Mouse (Mus musculus) retina, postnatal 1 day (tissue): ENCODE data around the gene Hhipl1.

Experiments
- DNase-seq: peaks from one replicate; pipeline ENCODE4 v3.0.0-alpha.2; 2012

The Hhipl1 gene

DNA sequence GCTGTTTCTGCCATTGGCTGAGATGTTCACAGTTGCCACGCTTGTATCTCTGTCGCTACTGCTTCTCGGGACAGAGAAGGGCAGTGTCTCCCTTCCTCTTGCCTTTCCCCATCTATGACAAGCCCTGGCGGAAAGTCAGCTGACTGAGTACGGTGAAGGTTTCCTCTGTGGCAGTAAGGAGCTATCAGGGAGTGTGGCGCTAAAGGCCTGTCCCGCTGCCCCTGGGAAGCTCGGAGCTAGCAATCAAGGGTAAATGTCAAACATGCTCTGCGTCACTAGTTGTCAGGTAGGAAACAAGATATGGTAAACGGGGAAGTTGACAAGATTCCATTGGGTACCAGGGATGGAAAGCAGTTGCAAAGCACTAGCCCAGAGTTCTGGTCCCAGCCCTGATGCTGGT, 9.7 kb downstream of the Hhipl1 start:
- no peak for DNase-seq

DNA sequence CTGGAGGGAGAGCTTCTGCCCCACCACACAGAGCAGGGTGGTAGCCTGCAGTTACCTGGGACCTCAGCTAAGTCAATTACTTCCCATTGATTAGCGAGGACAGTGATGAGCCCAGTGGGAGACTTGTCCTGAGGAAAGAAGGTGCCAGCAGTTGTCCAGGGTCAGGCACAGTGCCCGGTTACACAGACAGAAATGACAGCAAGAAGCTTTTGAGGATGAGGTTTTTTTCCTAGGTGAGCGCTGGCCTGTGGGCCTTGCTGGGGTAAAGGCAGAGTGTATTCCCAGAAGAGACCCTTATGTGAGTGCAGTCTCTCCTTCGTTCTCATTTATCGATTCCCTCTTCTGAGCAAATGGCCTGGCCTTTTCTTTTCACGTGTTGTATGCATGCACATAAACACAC, 10.6 kb downstream of the Hhipl1 start:
- DNase-seq, result no peak

DNA sequence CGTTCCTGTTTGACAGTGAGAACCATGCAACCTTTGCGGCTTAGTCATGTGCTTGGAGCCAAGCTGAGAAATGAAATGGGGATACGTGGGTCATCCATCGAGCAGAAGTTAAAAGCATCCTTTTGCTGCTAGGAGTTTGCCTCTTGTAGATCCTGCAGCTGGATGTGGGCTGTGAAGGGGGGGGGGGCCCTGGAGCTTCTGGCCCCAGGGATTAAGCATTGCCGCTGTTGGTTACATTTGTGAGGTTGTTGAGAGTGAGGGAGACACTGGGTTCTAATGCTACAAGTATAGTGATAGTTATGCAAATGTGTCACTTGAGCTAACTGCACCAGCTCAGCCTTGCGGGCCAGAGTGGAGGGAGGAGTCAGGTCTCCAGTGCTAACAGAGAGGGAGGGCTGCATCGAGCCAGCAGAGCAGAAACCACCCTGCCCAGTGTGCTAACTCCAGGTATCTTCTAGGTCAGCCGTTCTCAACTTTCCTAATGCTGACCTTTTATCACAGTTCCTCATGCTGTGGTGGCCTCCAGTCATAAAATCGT, 11.2 kb downstream of the Hhipl1 start:
- no peak for DNase-seq

DNA sequence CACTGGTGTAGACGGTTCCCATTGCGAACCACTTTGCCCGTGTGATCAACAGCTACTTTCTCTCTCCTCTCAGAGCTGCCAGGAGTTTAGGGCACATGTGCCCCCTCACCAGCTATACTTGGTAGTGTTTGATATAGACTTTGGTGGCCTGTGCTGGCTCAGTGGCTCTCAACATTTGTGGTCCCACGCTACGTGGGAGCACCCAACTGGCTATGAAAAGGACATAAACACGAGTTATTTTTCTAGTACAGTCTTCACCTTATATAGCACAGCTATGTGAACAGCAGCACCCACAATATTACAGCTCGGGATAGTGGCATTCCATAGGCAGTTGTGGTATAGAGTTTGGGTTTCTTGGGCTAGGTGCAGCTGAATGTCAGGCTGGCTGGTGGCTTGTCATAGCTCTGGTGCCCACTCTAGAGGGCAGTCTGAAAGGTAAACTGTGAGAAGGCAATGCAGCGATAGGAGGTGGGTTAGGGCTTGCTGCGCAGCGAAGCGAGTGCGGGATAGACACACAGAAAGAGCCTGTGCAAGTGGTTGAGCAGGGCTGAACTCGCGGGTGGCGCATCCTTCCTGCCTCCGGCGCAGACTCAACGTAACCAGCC, 11.9 kb downstream of the Hhipl1 start:
- DNase-seq, result no peak

DNA sequence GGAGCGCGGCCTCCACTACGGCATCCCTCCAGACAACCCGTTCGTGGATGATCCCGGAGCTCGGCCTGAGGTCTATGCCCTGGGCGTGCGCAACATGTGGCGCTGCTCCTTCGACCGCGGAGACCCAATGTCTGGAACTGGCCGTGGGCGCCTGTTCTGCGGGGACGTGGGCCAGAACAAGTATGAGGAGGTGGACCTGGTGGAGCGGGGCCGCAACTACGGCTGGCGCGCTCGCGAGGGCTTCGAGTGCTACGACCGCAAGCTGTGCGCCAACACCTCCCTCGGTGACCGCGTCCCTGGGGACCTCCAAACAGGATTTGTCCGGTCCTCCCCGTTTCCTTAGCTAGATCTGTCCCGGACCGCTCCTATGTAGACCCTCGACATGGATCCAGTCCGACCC, 12.4 kb downstream of the Hhipl1 start:
- no peak for DNase-seq

DNA sequence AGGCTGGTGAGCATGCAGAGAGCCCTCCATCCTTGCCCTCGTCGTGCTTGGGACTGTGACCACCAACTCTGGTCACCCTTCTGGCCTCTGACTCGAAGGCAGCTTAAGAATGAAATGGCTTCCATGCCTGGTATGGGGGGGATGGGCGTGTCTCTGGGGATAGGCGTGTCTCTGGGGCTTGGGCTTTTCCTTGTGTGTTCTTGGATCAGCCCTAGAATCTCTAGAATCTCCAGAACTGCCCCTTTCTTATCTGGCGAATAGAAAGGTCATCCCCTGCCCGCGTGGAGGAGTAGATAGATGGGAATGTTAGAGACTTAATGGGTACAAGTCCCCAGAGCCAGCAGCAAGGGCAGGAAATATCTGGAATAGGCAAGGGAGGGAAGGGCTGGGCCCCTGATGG, 14.0 kb downstream of the Hhipl1 start:
- DNase-seq, result no peak

DNA sequence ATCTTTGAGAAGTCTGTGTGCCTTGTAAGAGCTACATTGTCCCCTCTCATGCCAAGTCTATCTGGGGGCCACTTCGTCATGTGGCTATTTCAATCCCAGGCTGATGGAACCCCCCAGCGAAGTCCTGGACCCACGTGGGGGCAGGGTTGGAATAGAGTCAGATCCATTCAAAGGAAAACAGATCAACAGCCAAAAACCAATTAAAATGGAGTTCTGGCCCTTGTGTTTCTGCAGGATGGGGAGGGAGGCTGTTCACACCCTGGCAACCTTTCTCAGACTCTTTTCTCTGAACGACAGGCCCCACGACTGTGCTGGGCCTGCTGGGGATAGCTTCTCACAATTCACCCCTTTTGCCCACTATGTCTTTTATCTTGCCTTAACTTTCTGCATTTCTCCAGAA, 20.3 kb downstream of the Hhipl1 start:
- no peak for DNase-seq

DNA sequence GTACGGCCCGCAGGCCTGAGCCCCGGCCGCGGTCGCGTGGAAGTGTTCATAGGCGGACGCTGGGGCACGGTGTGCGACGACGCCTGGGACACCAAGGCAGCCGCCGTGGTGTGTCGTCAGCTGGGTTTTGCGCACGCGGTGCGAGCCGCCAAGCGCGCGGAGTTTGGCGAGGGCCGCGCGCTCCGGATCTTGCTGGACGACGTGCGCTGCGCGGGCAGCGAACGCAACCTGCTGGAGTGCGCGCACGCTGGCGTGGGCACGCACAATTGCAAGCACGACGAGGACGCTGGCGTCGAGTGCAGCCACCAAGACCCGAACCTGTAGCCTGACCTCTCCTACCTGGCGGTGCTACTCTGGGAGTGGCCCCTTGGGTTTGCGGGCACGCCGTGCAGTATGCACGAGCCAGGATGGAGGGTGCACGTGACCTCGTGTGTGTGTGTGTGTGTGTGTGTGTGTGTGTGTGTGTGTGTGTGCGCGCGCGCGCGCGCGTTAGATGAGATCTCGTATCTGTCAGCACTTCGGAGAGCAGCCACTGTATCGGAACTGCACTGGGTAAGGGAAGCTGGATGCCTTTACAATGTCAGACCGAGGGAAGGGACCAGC, 21.9 kb downstream of the Hhipl1 start:
- peak; percentile 85 for DNase-seq

DNA sequence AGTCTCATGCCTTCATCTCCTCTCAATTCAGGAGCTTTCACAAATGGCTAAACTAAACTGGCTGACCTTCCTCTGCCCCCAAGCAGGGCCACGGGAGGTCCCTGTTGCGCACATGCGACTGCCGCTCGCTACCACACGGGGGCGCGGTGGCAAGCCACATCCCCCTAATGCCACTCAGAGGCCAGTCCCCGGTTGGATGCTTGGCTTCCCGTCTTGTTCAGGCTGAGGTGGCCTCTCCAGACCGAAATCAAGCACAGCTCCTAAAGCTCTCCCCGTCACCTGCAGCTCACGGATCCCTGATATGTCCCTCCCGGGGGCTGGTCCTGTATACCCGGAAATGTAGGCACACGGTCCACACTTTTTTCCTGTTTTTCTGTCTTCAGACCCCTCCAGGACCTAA, 27.0 kb downstream of the Hhipl1 start:
- peak; percentile 92 for DNase-seq

DNA sequence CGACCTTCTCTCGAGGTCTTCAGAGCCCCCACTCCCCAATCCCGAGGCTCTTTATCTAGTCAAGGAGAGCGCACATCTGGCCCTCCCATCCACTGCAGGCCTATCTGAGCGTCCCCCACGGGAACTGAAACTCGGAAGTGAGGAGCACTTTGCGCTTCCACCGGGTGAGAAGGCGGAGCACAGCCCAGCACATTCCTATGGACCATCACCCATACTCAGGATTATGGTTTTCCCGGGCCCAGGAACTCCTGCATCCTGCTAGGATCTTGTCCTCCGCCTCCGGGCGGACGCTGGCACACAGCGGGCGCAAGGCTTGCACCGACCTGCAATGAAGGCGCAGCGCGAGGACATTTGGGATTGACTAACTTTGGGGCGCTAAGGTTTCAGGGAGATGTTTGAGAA, 27.4 kb downstream of the Hhipl1 start:
- DNase-seq, result no peak

DNA sequence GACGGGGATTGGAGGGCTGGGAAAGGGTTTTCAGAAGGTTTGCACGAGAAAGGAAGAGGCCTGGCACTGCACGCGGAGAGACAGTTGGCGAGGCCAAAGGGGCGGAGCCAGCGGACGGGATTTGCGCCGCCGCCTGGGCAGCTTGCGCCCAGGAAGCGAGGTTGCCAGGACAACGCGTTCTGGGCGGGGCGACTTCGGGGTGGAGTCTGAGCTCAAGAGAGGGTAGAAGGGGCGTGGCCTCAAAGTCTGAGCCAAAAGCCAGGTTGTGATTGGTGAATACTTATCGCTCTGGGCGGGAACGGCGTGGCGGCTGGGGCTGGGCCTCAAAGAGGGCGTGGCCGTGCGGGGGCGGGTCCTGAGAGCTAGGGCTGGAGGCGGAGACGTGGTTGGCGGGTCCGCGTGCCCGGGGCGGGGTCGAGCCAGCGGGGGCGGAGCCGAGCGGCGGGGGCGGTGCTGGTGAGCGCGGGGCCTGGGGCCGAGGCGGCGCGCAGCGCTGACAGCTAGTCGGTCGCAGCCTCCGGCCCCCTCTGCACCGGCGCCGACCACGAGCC, 27.9 kb downstream of the Hhipl1 start, which contains the start of gene Cyp46a1:
Gene Cyp46a1, plus strand, starts transcription at position 487 of the 551 bp plus-strand sequence.
- peak; percentile 100 for DNase-seq

DNA sequence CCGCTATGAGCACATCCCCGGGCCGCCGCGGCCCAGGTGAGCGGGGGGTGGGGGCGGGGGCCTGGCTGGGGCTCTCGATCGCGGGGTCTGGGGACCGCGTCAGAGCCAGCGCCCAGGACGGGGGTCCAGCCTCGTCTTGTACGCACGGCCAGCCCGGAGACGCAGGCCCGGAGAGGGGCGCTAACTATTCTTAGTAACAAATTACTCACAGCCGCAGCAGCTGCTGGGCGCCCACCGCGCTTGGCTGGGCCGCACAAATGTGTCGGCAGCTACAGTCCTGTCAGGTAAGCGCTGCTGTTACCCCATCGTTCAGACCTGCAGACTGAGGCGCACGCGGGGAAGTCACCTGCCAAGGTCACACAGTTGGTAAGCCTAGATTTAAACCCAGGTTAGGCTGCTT, 28.5 kb downstream of the Hhipl1 start:
- DNase-seq, result no peak

DNA sequence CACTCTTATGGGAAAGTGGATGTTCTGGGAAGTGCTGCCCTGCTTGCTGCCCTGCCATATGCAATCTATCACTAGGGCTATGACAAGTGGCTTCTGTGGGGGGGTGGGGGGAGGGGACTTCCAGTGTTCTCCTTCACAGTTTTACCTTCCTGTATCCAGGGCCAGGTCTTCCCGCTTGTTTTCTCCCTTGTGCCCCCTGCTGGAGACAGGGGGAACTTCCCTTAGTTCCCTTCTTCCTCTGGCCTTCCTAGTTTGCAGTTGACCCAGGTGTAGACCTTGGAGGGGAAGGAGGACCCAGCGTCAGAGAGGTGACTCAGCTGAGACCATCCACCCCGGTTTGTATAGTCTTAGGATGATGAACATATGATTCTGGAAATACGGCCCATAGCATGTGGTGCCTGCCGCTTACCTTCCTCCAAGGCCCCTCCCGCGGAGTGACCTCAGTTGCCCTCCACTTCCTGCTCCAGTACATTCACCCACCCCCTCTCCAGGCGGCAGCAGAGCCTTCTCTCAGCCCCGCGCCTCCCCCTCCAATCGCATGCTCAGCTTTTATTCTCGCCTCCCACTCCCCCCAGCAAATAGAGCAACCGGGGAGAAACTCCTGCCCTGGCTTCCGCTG, 32.6 kb downstream of the Hhipl1 start:
- peak; percentile 80 for DNase-seq

DNA sequence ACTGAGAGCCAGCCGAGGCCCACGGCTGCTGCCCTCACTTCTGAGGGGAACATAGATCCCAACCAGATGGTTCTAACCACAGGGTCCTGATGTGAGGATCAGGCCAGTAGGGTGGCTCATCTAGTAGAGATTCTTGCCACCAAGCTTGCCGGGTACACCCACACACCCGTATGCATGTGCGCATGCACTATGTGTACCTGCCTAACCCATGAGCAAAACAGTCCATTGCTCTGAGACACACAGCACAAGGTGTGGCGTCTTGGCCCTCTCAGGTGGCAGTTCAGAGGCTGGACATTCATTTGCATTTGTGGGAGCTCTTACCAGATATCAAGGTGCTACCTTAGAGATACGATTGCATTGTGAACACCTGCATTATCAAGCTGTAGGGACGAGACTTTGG, 42.1 kb downstream of the Hhipl1 start:
- no peak for DNase-seq

DNA sequence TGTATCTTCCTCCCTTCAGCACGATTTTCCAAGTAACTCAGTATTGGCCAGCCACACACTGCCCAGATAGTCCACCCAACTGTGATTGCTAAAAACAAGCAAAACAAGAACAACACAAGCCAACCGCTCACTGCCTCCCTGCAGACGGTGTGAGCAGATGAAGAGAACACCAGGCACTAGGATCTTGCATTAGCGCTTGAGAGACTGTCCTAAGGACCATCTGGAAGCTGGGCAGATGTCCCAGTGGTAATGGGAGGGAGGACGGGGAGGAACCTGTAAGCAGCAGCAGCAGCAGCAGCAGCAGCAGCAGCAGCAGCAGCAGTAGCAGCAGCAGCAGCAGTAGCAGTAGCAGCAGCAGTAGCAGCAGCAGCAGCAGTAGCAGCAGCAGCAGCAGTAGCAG, 43.0 kb downstream of the Hhipl1 start:
- no peak for DNase-seq

DNA sequence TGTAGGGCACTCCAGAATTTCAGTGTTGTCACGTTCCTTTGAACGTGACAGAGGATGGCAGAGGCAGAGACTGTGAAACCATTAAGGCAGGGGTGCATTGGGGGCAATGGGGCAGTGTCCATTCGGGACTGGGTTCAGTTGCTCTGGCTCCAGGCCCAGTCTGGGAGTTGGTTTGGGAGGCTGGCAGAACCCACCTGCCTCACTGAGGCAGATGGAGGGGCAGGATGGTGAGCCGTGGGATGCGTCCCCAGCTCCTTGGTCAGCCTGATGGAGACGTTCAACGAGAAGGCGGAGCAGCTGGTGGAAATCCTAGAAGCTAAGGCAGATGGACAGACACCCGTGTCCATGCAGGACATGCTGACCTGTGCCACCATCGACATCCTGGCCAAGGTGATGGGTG, 44.9 kb downstream of the Hhipl1 start:
- DNase-seq, result no peak

DNA sequence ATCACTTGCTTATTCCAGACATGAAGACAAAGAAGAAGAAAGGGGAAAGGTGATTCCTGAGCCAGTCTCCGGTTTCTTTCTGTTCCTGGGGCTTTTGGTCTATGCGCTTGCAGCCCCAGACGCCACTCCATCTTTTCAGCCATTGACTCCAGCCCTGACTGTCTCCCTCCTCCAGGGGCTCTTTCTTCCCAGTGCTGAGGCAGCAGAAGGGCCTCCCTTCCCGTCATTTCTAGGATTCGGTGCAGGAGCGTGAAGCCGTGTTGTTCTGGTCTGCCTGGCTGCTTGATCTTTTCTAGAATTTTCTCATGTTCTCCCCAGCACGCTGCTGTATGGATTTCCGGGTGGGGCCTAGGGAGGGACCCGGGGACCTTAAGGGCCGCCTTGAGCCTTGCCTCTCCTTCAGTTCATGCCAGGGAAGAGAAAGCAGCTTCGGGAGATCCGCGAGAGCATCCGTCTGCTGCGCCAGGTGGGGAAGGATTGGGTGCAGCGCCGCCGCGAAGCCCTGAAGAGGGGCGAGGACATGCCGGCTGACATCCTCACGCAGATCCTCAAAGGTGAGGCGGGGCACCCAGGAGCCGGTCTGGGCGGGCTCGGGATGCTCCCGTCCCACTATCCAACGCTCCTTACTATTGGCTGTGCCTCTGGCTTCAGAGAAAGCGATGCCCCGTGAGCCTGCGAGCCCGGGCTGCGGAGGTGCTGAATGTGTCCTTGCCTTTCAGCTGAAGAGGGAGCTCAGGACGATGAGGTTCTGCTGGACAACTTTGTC, 46.5 kb downstream of the Hhipl1 start:
- no peak for DNase-seq

DNA sequence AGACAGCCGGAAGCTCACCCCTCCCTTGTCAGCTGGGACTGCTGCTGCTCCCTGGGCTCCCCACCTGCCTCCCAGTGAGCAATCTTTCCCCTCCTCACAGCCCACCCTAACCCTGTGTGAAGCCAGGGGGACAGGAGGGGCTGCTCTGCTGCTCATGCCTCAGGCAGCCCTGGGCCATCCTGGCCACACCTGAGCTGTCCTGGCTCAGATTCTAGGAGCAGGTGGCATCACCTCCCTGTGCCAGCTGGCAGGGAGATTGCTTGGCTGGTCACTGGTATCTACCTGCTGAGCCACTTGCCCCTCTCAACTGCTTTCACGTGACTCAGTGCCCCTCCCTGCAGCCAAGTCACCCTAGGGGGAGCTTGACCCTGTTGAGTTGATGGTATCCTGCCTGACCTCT, 48.2 kb downstream of the Hhipl1 start:
- DNase-seq, result no peak

DNA sequence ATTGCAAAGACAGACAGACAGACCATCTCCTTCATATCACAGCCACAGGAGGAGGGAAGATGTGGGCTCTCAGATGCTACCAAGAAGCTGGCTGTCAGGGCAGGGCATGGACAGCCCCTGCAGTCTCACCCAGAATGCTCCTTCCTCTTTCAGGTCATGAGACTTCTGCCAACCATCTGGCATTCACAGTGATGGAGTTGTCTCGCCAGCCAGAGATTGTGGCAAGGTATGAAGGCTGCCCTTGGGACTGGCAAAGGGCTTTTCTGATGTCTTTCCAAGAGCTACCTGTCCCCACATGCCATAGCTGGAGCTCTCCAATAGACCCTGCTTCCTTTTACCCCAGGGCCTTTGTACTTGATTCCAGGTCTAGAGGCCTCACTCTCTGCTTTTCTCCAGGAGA, 49.2 kb downstream of the Hhipl1 start:
- no peak for DNase-seq

DNA sequence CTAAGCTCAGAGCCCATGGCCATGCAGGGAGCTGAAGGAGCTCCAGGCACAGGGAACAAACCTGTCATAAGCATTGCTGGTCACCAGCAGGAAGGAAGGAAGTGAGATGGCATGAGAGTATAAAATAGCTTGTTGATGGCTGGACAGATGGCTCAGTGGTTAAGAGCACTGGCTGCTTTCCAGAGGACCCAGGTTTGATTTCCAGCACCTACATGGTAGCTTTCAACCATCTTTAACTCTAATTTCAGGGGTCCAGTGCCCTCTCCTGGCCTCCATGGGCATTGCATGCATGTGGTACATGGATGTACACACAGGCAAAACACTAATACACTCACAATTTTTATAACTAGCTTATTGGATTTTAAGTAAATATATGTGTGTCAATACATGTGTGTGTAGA, 49.9 kb downstream of the Hhipl1 start:
- DNase-seq, result no peak

DNA sequence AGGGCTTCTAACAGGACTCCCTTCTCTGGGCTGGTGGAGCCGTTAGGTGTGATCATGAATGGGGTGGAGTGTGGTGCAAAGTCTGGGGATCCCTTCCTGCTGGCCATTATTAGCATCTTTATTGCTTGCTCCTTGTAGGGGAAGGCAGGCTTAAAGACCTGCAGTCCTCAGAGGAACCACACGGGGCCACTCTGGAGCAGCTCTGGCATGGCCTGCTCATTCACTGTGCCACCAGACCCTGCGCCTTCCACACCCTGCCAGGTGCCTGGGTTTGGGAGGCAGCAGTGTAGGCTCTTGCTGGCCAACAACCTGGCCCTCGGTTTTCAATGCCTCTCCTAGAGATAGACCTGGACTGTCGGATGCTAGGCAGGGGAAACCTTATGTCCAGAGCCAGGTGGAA, 57.7 kb downstream of the Hhipl1 start:
- peak; percentile 86 for DNase-seq

DNA sequence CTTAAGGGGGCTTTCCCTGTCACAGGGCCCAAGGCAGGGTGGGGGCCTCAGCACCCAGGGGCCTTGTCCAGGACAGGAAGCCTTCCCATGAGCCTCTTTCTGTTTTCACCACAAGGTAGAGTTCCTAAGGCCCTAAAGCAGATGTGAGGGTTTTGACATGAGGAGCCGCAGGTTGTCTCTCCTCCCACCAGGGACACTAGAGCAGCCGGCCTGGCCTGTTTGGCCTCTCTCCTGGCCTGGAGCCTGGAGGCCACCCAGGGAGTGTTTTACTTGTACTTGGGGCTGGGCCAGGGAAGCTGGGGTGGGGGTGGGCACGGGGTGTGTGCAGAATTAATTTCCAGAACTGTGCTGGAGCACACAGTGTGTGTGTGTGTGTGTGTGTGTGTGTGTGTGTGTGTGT, 59.3 kb downstream of the Hhipl1 start:
- DNase-seq, result peak; percentile 84

DNA sequence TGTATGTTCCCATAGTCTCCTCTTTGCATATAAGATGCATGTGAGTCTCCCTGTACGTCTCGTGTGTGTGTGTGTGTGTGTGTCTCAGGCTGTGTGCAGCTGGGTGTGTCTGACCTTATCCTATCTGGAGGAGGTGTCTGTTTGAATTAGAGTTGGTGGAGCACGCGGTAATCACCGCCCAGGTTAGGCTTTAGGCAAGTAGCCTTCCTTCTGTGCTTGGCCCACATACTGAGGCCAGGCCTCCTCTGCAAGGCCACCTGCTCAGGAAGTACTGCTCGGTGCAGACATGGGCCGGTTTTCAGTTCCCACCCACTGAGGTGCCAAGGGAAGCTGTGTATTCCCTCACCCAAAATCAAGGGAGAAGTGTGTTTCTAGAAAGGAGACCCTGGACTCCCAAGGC, 59.8 kb downstream of the Hhipl1 start:
- no peak for DNase-seq
